Mouse (Mus musculus) lung, postnatal 10 days (tissue): ENCODE results near the gene Map2k4.

Experiments
- DNase-seq: peaks from one replicate; pipeline ENCODE4 v3.0.0; 2021

Map2k4 gene

DNA sequence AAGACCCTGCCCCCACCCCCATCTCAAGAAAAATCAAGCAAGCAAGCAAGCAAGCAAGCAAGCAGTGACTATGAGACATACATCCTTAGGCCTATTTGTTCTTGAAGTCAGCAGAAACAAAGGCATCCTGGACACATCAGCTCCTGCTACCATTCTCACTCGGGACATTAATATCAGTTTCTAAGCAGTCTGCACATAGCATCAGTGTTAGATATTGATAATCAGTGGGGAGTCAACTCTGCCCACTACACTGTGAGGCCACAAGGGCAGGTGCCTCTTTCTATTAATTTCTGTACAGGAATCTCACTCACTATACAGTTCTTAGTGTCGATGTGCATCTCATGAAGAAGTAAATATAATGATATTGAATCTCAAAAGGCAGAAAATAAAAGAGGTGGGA lies 14.6 kb downstream of the Map2k4 start:
- DNase-seq = no peak

DNA sequence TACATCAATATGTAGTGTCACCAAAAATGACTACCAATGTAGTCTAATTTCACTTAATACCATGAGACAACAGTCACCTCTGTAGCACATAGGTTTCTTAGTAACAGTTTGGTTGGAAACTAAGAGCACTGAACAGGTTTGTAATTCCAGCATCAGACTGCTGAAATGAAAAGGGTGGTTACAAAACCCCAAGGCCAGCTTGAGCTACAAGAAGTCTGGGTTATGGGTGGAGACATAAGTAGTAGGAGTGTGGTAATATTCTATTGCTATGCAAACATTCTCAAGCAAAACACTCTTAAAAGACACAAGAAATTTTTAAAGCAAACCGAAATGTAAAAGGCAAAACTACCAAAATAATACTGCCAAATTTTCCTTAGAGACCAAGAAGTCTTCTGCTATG lies 16.6 kb downstream of the Map2k4 start:
- DNase-seq = no peak

DNA sequence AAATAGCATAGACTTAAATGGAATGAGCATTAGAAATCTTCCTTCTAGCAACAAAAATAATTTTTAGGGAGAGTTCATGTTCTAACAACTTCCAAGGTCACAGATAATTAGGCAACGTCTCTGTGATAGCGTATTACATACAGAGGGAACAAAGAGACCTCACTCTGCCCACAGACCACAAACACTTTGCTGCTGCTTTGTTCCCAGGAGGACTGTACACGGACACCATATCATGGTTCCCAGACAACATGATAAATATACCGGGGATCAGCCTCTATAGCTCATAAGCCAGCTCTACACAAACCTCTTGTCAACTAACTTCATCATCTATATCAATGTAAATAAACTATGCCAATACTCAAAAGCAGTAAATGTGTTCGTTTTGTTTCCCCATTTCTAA lies 18.1 kb downstream of the Map2k4 start:
- no peak for DNase-seq

DNA sequence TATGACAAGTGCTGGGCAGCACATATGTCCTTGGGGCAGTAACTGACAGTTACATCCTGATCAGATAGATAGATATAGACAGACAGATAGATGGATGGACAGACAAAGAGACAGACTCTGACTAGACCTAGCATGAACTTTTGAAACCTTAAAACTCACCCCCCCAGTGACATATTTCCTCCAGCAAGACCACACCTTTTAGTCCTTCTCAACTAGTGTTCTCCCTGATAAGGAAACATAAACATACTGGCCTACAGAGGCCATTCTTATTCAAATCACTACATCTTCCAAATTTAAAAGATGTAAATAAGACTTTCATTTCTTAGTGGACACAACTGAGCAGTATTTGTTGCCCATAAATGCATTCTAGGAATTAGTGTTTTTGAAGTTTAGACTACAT lies 19.7 kb downstream of the Map2k4 start:
- DNase-seq = no peak

DNA sequence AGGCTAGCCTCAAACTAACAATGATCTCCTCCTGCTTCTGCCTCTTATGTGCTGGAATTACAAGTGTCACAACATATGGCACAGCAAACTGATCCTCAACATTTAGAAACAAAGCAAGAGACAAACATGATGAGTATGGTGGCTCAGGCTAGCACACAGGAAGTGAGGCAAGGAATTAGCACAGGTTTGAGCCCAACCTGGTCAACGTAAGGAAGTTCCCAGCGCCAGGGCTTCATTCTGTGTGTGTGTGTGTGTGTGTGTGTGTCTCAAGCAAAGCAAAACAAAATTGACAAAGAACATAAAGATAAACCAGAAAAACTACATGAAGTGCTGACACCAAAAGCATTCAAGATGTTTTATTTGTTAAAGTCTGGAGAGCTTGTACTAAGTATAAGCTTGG lies 27.2 kb downstream of the Map2k4 start:
- no peak for DNase-seq

DNA sequence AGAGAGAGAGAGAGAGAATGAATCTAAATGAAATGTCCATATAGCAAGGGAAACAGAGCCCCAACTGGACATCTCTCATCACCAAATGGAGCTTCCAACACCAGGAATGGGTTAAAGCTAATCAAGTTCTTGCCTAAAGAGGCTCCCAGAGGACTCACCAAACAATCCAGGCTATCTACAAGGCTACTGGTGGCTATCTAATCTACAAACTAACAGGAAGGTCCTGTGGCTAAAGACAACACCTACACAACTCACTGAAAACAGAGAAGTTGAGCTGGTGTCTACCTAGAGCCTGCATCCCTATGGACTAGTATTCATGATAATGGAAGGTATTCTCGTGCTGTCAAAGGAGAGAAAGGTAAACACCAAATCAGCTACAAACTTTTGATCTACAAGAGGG lies 28.7 kb downstream of the Map2k4 start:
- no peak for DNase-seq

DNA sequence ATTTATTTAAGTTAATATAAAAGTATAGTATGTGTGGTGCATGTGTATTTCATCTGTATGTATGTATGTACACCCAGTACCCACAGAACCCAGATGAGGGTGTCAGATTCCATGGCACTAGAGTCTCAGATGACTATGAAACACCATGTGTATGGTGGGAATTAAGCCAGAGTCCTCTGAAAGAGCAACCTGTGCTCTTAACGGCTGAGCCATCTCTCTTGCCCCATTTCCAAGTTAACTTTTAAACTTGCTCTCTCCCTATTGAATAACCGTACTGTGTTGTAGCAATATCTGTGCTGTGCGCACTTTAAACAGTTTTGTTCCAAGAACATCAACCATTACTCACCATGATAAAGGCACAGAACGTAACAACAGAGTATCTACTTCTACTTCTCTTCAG lies 33.9 kb downstream of the Map2k4 start:
- no peak for DNase-seq

DNA sequence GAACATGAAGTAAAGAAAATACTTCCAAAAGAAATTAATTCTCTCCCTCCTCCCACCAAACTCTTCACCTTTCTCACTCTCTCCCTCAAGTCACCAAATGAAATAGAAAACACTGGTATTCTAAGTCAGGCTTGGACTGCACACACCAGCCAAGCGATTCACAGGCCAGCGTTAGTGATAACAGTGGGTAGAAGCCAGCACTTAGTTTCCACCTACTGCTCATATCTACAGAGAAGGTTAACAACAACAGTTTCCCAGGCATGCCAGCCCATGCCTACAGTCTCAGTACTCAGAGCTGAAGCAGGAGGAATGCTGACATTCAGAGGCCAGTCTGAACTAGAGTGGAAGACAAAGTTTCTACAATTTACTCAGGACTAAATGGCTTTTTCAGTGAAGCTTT lies 34.5 kb downstream of the Map2k4 start:
- no peak for DNase-seq

DNA sequence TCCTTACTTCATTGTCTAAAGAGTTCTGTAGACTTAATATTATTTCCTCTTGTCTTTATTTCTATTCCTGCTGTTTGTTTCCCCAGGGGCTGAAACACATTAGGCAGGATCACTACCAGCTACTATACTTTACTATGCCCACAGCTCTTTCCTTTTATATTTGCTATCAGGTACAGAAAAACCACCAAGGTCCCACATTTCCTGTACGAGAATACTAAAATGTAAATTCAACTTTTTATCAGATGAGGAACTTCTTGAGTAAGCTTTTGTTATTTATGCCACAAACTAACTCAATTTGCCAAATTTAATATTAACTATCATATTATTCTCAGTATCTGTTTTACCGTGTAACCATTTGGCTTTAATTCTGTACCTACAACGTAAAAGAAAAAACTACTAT lies 37.6 kb downstream of the Map2k4 start:
- DNase-seq = no peak

DNA sequence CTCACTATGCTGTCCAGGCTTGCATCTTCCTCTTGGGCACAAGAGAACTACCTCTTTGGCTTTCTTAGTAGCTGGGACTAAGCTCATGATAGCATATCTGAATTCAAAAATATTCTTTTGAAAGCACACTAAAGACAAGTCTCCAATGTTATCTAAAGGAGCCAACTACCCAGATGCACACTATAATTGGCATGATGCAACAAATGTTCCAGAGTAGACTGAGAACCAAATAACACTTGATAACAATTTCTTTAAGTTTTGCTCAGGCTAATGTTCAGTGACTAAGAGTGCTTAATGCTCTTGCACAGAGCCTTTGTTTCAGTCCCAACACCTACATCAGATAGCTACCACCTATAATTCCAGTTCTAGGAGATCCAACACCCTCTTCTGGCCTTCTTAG lies 40.7 kb downstream of the Map2k4 start:
- DNase-seq = no peak

DNA sequence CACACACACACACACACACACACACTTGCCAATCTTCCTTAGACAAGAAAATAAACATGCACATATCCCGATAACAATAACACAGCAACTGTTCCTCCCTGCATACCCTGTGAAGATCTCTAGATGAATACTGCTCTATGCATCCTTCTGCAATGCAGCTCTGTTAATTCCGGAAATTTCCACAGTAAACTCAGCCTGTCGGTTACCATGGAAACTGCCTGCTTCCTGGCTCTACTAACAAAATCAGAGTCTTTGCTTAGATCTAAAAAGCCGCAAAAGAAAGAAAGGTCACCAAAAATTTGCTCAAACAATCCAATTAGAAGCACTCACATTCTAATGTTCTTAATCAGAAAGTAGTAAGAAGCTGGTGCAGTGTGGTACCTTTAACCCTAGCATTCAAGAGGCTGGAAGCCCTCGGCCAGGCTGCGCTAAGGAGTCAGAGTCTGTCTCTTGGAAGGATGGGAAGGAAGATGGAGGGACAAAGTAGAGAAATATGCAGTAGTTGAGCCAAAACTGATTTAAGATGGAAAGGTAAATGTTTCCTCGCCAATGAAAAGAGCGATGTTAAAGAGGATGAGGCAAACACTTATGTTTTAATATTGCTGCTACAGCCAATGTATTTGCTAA lies 42.3 kb downstream of the Map2k4 start:
- DNase-seq = peak; percentile 28

DNA sequence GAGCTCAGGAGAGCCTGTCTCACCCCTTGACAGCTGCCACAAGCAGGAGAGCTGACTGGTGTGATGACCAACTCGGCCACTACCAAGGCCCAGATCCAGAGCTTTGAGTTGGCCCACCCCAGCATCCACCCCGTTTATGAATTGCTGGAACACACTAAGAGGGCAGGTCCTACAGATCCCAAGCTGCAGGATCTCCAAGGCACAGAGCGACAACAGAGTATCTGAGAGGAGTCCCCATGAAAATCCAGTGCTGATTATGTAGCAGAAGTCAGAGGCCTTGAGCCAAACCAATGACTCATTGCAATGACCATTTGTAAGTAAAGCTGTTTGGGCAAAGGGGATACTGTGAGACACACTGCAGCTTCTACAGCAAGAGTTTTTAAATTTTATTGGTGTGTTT lies 44.2 kb downstream of the Map2k4 start:
- peak; percentile 31 for DNase-seq

DNA sequence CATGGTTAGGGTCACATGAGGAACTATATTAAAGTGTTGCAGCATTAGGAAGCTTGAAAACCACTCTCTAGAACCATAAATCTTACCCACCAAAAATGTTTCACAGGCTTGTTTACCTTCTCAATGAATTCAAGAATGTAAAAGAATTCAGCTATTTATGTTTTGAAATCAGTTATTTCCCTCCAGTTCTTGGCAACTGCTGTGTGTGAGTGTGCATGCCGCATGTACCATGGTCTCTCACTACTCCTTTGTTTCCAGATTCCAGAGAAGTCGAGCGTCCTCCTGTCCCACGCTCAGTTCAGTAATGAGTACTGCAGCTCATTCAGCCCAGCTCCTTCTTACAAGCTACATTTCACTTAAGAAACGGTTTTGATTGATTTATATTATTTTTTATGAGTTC lies 47.3 kb downstream of the Map2k4 start:
- DNase-seq = no peak

DNA sequence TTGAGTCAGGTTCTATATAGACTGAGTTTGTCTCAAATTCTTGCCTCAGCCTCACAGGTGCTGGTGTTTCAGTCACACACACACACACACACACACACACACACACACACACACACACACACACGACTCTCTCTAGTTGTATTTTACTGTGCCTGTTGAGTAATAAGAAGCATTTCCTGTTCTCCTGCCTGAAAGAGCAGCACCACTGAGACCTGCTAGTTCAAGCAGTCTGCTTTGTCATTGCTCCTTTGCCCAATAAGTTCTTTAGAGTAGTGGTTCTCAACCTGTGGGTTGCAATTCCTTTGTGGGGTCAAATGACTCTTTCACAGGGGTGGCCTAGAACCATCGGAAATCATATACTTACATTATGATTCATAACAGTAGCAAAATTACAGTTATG lies 47.7 kb downstream of the Map2k4 start:
- DNase-seq = no peak

DNA sequence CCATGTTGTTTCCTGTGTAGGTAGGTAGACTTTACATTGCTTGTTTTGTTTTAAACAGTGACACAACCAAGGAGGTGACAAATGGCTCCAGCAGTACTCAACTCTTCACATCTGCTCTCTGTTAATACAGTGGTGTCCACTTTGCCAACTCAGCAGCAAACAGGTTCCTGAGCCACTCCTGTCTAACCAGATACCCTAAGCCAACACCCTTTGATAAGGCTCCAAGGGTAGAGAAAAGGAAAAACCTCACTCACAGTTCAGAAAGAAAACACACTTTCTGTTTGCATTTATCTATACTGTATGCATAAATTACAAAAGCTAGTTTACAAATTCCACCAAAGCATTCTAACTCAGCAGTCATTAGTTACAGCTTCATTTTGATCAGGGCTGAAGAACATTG lies 48.2 kb downstream of the Map2k4 start:
- no peak for DNase-seq

DNA sequence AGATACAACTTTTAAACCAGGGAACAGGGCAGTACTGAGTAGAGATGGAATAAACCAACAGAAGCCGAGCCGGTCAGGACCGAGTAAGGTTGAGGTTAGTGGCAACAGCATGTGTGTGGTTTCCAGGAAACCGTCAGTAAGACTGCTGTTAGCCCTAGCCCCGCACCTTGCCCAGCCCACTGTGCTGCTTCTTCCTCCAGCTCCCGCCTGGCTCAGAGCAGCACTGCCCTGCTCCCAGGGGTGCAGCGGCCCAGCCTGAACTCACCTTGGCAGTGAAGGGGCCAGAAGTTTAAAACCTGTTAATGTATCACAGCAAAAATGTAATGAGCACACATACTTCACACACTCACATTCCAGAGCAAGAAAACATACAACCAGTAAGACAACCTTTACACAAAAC lies 53.4 kb downstream of the Map2k4 start:
- no peak for DNase-seq

DNA sequence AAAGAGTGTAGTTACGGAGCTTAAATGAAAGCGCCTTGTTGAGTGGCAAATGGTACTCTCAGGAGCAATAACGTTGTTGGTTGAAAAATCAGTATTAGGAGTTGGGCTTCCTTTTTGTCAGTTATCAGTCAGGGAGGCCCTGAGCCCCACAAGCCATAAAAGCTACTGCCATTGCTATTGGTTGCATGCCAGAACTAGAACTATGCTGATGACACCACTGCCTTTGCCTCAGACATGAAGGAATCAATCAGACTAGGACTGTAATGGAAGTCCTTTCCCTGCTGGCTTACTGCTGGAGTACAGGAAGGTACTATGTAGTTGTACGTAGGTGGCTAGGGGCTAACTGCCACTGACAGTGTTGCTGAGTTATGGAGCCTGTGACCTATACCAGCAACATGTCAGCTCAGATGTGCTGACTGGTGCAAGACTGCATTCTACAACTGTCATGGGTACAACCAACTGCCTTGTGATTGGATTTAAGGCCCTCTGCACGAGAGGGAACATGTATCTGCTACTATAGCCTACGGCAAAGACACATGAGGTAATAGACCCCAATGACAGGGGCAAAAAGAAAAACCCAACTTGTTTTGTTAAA lies 58.4 kb downstream of the Map2k4 start:
- no peak for DNase-seq

DNA sequence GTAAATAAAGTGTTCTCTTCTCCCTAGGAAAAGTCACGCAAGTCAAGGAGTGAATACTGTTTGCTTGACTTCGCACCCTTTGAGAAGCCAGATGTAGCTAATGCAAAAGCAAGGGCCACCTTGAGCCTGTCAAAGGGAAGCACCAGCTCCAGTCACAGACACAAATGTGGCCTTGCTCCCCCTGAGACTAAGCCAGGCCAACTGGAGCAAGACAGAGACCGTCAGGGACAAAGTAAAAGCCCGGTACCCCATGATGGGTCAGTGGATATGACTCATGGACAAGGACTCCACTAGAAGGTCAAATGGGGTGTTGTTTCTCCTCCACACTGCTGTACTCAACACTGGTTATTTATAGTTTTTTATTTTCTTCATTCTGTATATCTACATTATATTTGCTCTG lies 59.2 kb downstream of the Map2k4 start:
- no peak for DNase-seq

DNA sequence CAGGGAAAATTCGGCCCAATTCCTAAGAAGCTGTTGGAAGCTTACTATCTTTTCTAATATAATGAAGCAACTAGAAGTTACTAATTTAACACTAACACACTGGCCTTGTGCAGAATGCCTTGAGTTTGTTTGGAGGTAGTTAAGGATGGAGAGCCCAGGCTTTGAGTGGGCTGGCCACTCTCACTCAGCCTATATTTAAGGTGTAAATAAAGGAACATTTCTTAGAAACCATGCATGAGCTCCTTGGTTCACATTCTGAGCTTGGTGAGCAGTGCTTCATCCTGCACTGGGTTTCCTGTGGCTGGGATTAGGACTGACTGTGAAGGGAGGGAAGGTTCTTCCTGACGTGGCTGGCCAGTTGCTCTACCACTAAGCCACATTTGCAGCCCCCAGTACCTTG lies 64.4 kb downstream of the Map2k4 start:
- DNase-seq = no peak

DNA sequence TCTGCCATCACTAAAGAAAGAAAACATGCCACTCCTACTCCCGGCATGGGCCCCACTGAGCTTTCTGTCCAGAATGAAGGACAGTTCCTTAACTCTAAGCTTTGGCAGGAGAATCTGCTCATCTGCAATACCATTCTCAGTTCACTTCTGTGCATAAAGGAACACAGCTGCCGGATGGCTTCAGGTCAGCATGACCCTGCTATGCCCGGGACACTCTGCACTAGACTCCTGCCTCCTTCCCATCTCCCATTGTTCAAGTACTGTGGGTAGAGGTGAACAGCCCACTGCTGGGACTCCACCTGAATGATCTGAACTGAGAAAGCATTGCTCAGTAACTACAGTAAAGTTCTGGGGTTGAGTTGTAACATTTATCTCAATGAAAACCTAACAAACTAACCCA lies 66.5 kb downstream of the Map2k4 start:
- no peak for DNase-seq

DNA sequence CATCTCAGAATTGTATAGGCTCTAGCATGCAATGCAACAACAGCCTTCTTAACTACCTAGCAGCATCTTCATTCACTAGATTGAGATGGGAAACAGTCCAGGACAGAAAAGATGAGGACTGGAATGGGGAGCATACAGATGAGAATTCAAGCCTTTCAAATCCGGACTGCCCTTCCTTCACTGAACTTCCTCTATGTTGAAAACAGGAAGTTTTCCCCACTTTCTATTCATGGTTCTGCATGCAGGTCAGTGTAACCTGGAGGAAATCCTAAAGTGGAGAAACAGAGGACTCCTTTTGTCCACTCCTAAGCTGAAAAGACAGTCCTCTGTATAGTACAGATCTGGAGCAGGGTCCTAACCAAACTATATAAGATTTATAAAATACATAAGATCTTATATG lies 68.1 kb downstream of the Map2k4 start:
- no peak for DNase-seq

DNA sequence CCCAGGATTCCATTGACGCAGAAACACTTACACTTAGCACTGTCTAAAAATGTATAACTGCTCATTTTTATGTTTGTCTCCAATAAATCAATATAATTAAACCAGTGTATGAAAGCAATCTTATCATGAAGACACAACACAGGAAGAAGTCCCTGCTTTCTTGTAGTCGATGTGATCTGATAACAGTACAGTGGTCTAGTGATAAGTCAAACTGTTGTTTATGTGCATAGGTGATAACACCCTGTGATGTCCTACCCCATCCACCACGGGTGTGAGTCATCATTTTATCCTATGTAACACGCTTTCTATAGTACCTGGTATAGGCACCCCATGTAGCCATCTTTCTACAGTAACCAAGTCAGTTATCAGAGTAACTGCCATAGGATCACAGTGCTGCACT lies 74.3 kb downstream of the Map2k4 start:
- no peak for DNase-seq

DNA sequence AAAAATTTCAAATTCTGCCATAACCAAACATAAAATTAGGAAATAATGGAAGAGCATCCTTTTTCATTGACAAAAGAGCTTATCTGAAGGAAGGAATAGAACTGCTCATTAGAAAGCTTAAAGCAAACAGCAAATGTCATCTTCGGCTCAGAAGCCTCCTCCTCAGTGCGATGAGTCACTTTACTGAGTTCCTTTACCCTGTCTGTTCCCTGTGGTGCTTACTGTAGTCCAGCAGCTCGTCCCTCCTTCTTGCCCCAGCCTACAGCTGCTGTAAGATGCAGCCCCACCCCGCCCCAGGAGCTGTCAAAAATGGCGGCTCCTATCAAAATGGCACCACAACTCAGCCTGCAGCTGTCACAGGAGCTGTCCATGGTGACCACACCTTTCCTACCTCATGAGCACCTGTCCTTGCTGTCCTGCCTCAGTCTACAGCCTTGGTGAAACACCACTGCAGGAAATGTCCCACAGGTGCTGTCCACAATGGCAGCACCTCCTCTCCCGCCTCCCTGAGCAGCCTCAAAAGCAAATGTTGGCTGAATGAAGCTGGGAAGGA lies 75.3 kb downstream of the Map2k4 start:
- no peak for DNase-seq

DNA sequence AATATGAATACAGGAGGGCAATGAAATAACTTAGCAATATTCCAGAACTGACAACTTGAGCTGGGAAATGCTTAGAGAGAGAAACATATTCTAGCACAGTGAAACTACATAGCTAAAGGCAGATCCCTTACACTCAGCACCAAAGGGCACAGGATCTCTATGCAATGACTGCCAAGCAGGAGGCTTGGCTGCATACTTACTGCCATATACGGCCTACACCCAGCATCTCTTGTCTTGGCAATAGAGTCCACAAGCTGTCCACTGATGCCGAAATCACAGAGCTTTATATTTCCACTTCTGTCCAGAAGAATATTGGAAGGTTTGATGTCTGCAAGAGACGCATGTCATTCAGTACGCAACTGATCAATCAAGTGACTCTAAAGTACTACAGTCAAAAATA lies 81.3 kb downstream of the Map2k4 start:
- DNase-seq = no peak

DNA sequence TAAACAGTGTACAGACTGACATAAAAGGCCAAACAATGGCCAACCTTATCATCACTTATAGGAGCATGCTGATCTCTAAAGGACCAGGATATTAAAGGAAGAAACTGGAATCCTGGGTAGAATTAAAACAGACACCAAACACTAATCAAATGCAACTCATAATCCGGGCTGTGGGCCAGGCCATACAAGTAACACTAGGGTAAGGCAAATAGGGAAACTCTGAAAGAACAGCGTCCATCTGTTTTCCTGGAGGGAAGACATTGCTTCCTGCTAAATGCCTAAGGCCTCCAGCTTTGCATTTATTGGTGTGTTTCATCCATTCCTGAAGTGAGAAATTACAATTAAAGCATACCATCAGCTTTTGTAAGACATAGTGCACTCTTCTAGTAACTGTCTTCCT lies 81.9 kb downstream of the Map2k4 start:
- no peak for DNase-seq
